Mouse (Mus musculus): Measurements from ENCODE around the gene Tpx2.

Gene Tpx2

GRCm38 (mm10) chr2:152863346-152863745 lies 15.6 kb downstream of the Tpx2 start:
- DNase-seq (ENCODE audit: low spot score) = no peak

GRCm38 (mm10) chr2:152878239-152878638 lies 30.5 kb downstream of the Tpx2 start:
- no peak for DNase-seq (ENCODE audit: low spot score)

GRCm38 (mm10) chr2:152880898-152881297 lies 33.1 kb downstream of the Tpx2 start:
- DNase-seq (ENCODE audit: low spot score) = no peak

GRCm38 (mm10) chr2:152884101-152884645 lies 36.4 kb downstream of the Tpx2 start:
- DNase-seq (ENCODE audit: low spot score) = no peak

GRCm38 (mm10) chr2:152887230-152887629 lies 39.5 kb downstream of the Tpx2 start:
- DNase-seq (ENCODE audit: low spot score) = no peak

GRCm38 (mm10) chr2:152888774-152889173 lies 41.0 kb downstream of the Tpx2 start:
- no peak for DNase-seq (ENCODE audit: low spot score)

- DNase-seq (ENCODE audit: low spot score) = no peak
Observed at GRCm38 (mm10) chr2:152895834-152896233, 48.1 kb downstream of the Tpx2 start.

GRCm38 (mm10) chr2:152896926-152897325 lies 49.2 kb downstream of the Tpx2 start:
- DNase-seq (ENCODE audit: low spot score) = no peak

- no peak for DNase-seq (ENCODE audit: low spot score)
Observed at GRCm38 (mm10) chr2:152899011-152899410, 51.2 kb downstream of the Tpx2 start.

- DNase-seq (ENCODE audit: low spot score) = no peak
Observed at GRCm38 (mm10) chr2:152901296-152901695, 53.5 kb downstream of the Tpx2 start.

- DNase-seq (ENCODE audit: low spot score) = no peak
Observed at GRCm38 (mm10) chr2:152902658-152903057, 54.9 kb downstream of the Tpx2 start.

- no peak for DNase-seq (ENCODE audit: low spot score)
Observed at GRCm38 (mm10) chr2:152903586-152903985, 55.8 kb downstream of the Tpx2 start.

GRCm38 (mm10) chr2:152904127-152904643 lies 56.4 kb downstream of the Tpx2 start:
- DNase-seq (ENCODE audit: low spot score) = no peak

- no peak for DNase-seq (ENCODE audit: low spot score)
Observed at GRCm38 (mm10) chr2:152905036-152905829, 57.5 kb downstream of the Tpx2 start.

- no peak for DNase-seq (ENCODE audit: low spot score)
Observed at GRCm38 (mm10) chr2:152906274-152907037, 58.7 kb downstream of the Tpx2 start.

- DNase-seq (ENCODE audit: low spot score) = no peak
Observed at GRCm38 (mm10) chr2:152907114-152907943, 59.6 kb downstream of the Tpx2 start.

- DNase-seq (ENCODE audit: low spot score) = no peak
Observed at GRCm38 (mm10) chr2:152909848-152910247, 62.1 kb downstream of the Tpx2 start.

- DNase-seq (ENCODE audit: low spot score) = no peak
Observed at GRCm38 (mm10) chr2:152911031-152911430, 63.3 kb downstream of the Tpx2 start, which contains the start of gene Mylk2. Gene Mylk2 (plus strand): TSS chr2:152911352.

GRCm38 (mm10) chr2:152911432-152911831 lies 63.7 kb downstream of the Tpx2 start:
- DNase-seq (ENCODE audit: low spot score) = no peak

GRCm38 (mm10) chr2:152913471-152913870 lies 65.7 kb downstream of the Tpx2 start:
- DNase-seq (ENCODE audit: low spot score) = no peak

- peak; percentile 62 for DNase-seq (ENCODE audit: low spot score)
Observed at GRCm38 (mm10) chr2:152914310-152915120, 66.8 kb downstream of the Tpx2 start.

All from urinary bladder, postnatal 10 days (tissue).